Mouse (Mus musculus) thymus, adult 2 months (tissue): ENCODE results near the gene Isoc2a. TPM values are rescaled to one million over a fixed set of nuclear protein-coding genes. Genes with fewer than 3 reads are reported as not detected.

Source experiments
- DNase-seq: peaks from one replicate; pipeline ENCODE4 v3.0.0; 2021
- H3K27ac ChIP-seq: fragments of 200-500 bp; 2 replicates; pipeline ENCODE4 v1.5.1; 2012; ENCODE audit warnings: low read length, control low read depth; ENCODE audit not compliant: control insufficient read depth, insufficient read depth
- H3K27me3 ChIP-seq: fragments of 200-500 bp; 2 replicates; pipeline ENCODE4 v1.6.1; 2012; ENCODE audit warnings: mild to moderate bottlenecking, low read length, moderate library complexity, mixed read lengths; ENCODE audit not compliant: control insufficient read depth, insufficient read depth
- H3K36me3 ChIP-seq: fragments of 200-500 bp; 2 replicates; pipeline ENCODE4 v1.6.1; 2012; ENCODE audit warnings: mild to moderate bottlenecking, low read length, moderate library complexity; ENCODE audit not compliant: control insufficient read depth, insufficient read depth
- H3K4me1 ChIP-seq: fragments of 200-500 bp; replicated peaks from 2 replicates; pipeline ENCODE4 v1.6.1; 2012; ENCODE audit warnings: low read length; ENCODE audit not compliant: control insufficient read depth, insufficient read depth
- H3K4me3 ChIP-seq: fragments of 200-500 bp; 2 replicates; pipeline ENCODE4 v1.5.1; 2012; ENCODE audit warnings: mild to moderate bottlenecking, low read length, control low read depth, moderate library complexity; ENCODE audit not compliant: control insufficient read depth, insufficient read depth
- CTCF ChIP-seq: fragments of 200-500 bp; IDR thresholded peaks from 2 replicates; pipeline ENCODE4 v1.5.1; 2012; ENCODE audit warnings: mild to moderate bottlenecking, control low read depth, low read length, moderate library complexity, borderline replicate concordance; ENCODE audit not compliant: control insufficient read depth, poor library complexity, insufficient read depth; ENCODE audit errors: extremely low read depth
- POLR2A ChIP-seq: fragments of 200-500 bp; IDR thresholded peaks from 2 replicates; pipeline ENCODE4 v1.6.1; 2012; ENCODE audit warnings: mild to moderate bottlenecking, low read length, control low read depth, moderate library complexity; ENCODE audit not compliant: control insufficient read depth, poor library complexity, insufficient read depth; ENCODE audit errors: extremely low read depth
- WGBS: fragments of 180-500 bp; shearing (Covaris S2); methylation state at CpG from one replicate; pipeline ENCODE4 v1.1.7; 2018; 5-methylcytosine and 5-hydroxymethylcytosine counted together
- polyA plus RNA-seq: library from polyadenylated mRNA; depleted of rRNA; stranded (reverse); fragments of >200 nt; gene quantifications from 2 replicates; pipeline ENCODE4 v1.2.3, GENCODE M21; 2012

The Isoc2a gene
- polyA plus RNA-seq, 1 experiment = 20.5 TPM

GRCm38 (mm10) chr7:4899649-4900522, 22.9 kb downstream of the Isoc2a start:
- Histone ChIP-seq H3K36me3 (no peaks in the 10 kb centered on the region), H3K27me3 (no peaks in the 10 kb centered on the region), H3K4me1 (peaks cover 8% of the 10 kb centered on the region; the same call in 1 of the 2 replicates), H3K27ac (peak overlapping the region; percentile 76), H3K4me3 (peak overlapping the region; percentile 18; the same call in 1 of the 2 replicates)
- 15% methylated on average over 19 of the region's 19 CpGs for WGBS
- TF ChIP-seq POLR2A (no peak), CTCF (no peak)
- DNase-seq = no peak

- peaks cover 8% of the 10 kb centered on the region; the same call in 1 of the 2 replicates for H3K4me1 ChIP-seq
- TF ChIP-seq CTCF (no peak), POLR2A (no peak)
- no peaks in the 10 kb centered on the region for H3K36me3 ChIP-seq
- peak overlapping the region; percentile 18; the same call in 1 of the 2 replicates for H3K4me3 ChIP-seq
- WGBS = 35% methylated on average over 11 of the region's 11 CpGs
- no peak for DNase-seq
- H3K27ac ChIP-seq = peak overlapping the region; percentile 76
- no peaks in the 10 kb centered on the region for H3K27me3 ChIP-seq
Observed at GRCm38 (mm10) chr7:4900523-4900851, 23.5 kb downstream of the Isoc2a start.

GRCm38 (mm10) chr7:4901171-4901570, 24.2 kb downstream of the Isoc2a start:
- Histone ChIP-seq H3K4me1 (peaks cover 8% of the 10 kb centered on the region; the same call in 1 of the 2 replicates), H3K27me3 (no peaks in the 10 kb centered on the region), H3K36me3 (no peaks in the 10 kb centered on the region), H3K4me3 (no peak overlapping the region), H3K27ac (no peak overlapping the region)
- DNase-seq = no peak
- WGBS = 83% methylated on average over 8 of the region's 8 CpGs
- TF ChIP-seq CTCF (peak; percentile 72; the same call in 1 of the 2 replicates), POLR2A (no peak)

GRCm38 (mm10) chr7:4902404-4902803, 25.5 kb downstream of the Isoc2a start:
- Histone ChIP-seq H3K27ac (no peak overlapping the region), H3K36me3 (no peaks in the 10 kb centered on the region), H3K27me3 (no peaks in the 10 kb centered on the region), H3K4me3 (no peak overlapping the region), H3K4me1 (peaks cover 8% of the 10 kb centered on the region; the same call in 1 of the 2 replicates)
- DNase-seq = no peak
- WGBS = 93% methylated on average over 9 of the region's 9 CpGs
- TF ChIP-seq CTCF (no peak), POLR2A (no peak)

GRCm38 (mm10) chr7:4906466-4906950, 29.6 kb downstream of the Isoc2a start, which contains the start of gene Gm36210:
Gm36210 (minus strand) TSS chr7:4906516.
- H3K4me3 ChIP-seq = no peak within 1 kb of the TSS
- 92% methylated on average over 10 of the region's 10 CpGs for WGBS
- DNase-seq = no peak
- H3K27ac ChIP-seq = no peak within 1 kb of the TSS
- H3K27me3 ChIP-seq = no peaks in the 10 kb centered on the region
- no peaks in the 10 kb centered on the region for H3K36me3 ChIP-seq
- TF ChIP-seq POLR2A (no peak), CTCF (no peak)
- H3K4me1 ChIP-seq = no peaks in the 10 kb centered on the region

- no peaks in the 10 kb centered on the region for H3K27me3 ChIP-seq
- peaks cover 6% of the 10 kb centered on the region; the same call in 1 of the 2 replicates for H3K4me1 ChIP-seq
- H3K4me3 ChIP-seq = no peak overlapping the region
- no peaks in the 10 kb centered on the region for H3K36me3 ChIP-seq
- DNase-seq = peak; percentile 54
- TF ChIP-seq POLR2A = no peak
- TF ChIP-seq CTCF = no peak
- 63% methylated on average over 9 of the region's 9 CpGs for WGBS
- no peak overlapping the region for H3K27ac ChIP-seq
Observed at GRCm38 (mm10) chr7:4911561-4911960, 34.6 kb downstream of the Isoc2a start.

GRCm38 (mm10) chr7:4912248-4912647, 35.3 kb downstream of the Isoc2a start:
- Histone ChIP-seq H3K4me1 (peaks cover 7% of the 10 kb centered on the region; the same call in 1 of the 2 replicates), H3K27ac (no peak overlapping the region), H3K4me3 (no peak overlapping the region), H3K27me3 (no peaks in the 10 kb centered on the region), H3K36me3 (no peaks in the 10 kb centered on the region)
- DNase-seq = no peak
- no peak for TF ChIP-seq POLR2A
- TF ChIP-seq CTCF = no peak
- WGBS = 78% methylated on average over 5 of the region's 5 CpGs
